Mouse (Mus musculus) midbrain, embryonic 11.5 days (tissue): Measurements from ENCODE around the gene Mgll. TPM values are rescaled to one million over a fixed set of nuclear protein-coding genes. Genes with fewer than 3 reads are reported as not detected.

Source experiments
- ATAC-seq: fragments of 200-750 bp; cut with Nextera tagmentation; 2 replicates; pipeline ENCODE4 v1.8.0; 2017; ENCODE audit warnings: moderate TSS enrichment, moderate library complexity; ENCODE audit not compliant: low FRiP score
- DNase-seq: peaks from one replicate; pipeline ENCODE4 v3.0.0; 2015; ENCODE audit warnings: low spot score; ENCODE audit errors: missing footprints
- H3K27ac ChIP-seq: fragments of 300-500 bp; sonication (generic); 2 replicates; pipeline ENCODE4 v1.5.1; 2014; ENCODE audit warnings: low read depth, low read length
- H3K27me3 ChIP-seq: fragments of 300-500 bp; sonication (generic); 2 replicates; pipeline ENCODE4 v1.6.1; 2014; ENCODE audit warnings: mild to moderate bottlenecking, low read length, moderate library complexity, mixed read lengths; ENCODE audit not compliant: control insufficient read depth, insufficient read depth
- H3K36me3 ChIP-seq: fragments of 300-500 bp; sonication (generic); 2 replicates; pipeline ENCODE4 v1.6.1; 2014; ENCODE audit warnings: mild to moderate bottlenecking, low read length, moderate library complexity, mixed read lengths; ENCODE audit not compliant: control insufficient read depth, insufficient read depth
- H3K4me1 ChIP-seq: fragments of 300-500 bp; sonication (generic); 2 replicates; pipeline ENCODE4 v1.6.1; 2014; ENCODE audit warnings: low read length; ENCODE audit not compliant: control insufficient read depth, insufficient read depth
- H3K4me2 ChIP-seq: fragments of 300-500 bp; sonication (generic); 2 replicates; pipeline ENCODE4 v1.6.1; 2014; ENCODE audit warnings: mild to moderate bottlenecking, moderate library complexity
- H3K4me3 ChIP-seq: fragments of 300-500 bp; sonication (generic); 2 replicates; pipeline ENCODE4 v1.5.1; 2014; ENCODE audit warnings: low read depth, low read length
- H3K9ac ChIP-seq: fragments of 300-500 bp; sonication (generic); 2 replicates; pipeline ENCODE4 v1.6.1; 2014; ENCODE audit warnings: low read length
- H3K9me3 ChIP-seq: fragments of 300-500 bp; sonication (generic); 2 replicates; pipeline ENCODE4 v1.6.1; 2016; ENCODE audit warnings: low read length; ENCODE audit not compliant: control insufficient read depth
- WGBS: fragments of 180-500 bp; shearing (Covaris S2); extraction: QIAGEN DNeasy Blood & Tissue Kit; methylation state at CpG from one replicate; pipeline ENCODE4 v1.1.7; 2014; 5-methylcytosine and 5-hydroxymethylcytosine counted together
- polyA plus RNA-seq: library from polyadenylated mRNA; unstranded; fragments of >200 nt; fragmentation: Nextera tagmentation; extraction: Ambion mirVana; gene quantifications from 2 replicates; pipeline ENCODE4 v1.2.1, GENCODE M21; 2014

The Mgll gene
- polyA plus RNA-seq, 1 experiment from 2014 or later, result 1.7 TPM

DNA sequence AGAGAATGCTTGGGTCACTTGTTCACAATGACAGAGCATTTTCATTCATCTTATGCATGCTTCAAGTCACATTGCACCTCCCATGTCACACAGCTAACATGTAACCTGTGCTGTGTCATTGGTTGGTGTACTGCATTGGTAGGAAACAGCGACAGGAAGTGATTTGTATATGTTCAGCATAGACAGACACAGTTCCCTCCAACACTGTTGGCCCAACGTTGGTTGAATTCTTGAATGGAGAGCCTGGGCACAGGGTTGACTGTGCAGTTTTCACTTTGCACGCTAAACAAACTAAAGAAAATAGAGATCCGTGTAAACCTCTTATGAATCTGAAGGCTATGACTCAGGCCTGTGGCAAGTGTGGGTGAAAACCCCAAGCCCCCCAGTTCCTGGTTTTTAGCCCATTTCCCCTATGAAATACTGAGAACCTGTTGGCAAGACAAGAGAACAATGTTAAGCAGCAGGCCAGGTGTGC lies 10.0 kb upstream of the Mgll start:
- H3K27ac ChIP-seq, result no peak overlapping the region
- no peaks in the 10 kb centered on the region for H3K27me3 ChIP-seq
- no peak overlapping the region for H3K4me3 ChIP-seq
- peak; percentile 45 for DNase-seq
- H3K36me3 ChIP-seq, result no peaks in the 10 kb centered on the region
- H3K4me1 ChIP-seq, result no peaks in the 10 kb centered on the region
- 91% methylated on average over 4 of the region's 4 CpGs for whole genome bisulfite sequencing
- no peaks in the 10 kb centered on the region for H3K9me3 ChIP-seq
- no peak overlapping the region for H3K9ac ChIP-seq
- H3K4me2 ChIP-seq, result no peak overlapping the region
- no peak for ATAC-seq

DNA sequence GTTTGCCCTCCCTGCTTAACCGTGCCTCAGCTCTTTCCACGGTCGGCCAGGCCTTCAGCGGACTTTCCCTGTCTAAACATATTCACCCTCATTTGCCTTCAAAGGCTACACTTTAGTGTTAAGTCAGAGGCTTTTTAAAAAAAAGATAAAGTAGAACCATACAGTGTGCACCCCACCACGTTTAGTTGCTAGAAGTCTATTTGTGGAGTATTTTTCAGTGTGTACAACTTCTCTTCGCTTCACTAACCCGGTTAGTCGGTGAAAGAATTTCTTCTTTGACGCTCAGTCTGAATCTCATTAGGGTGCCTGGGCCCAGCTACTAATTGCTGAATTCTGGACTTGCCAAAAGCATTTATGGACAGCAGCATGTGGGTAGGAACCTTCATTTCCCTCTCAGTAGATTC lies 8.8 kb upstream of the Mgll start:
- no peak overlapping the region for H3K9ac ChIP-seq
- no peaks in the 10 kb centered on the region for H3K4me1 ChIP-seq
- WGBS, result 56% methylated on average over 9 of the region's 9 CpGs
- H3K27me3 ChIP-seq, result no peaks in the 10 kb centered on the region
- H3K4me2 ChIP-seq, result no peak overlapping the region
- ATAC-seq, result no peak
- no peak overlapping the region for H3K4me3 ChIP-seq
- no peak for DNase-seq
- H3K9me3 ChIP-seq, result no peaks in the 10 kb centered on the region
- H3K36me3 ChIP-seq, result no peaks in the 10 kb centered on the region
- H3K27ac ChIP-seq, result no peak overlapping the region

DNA sequence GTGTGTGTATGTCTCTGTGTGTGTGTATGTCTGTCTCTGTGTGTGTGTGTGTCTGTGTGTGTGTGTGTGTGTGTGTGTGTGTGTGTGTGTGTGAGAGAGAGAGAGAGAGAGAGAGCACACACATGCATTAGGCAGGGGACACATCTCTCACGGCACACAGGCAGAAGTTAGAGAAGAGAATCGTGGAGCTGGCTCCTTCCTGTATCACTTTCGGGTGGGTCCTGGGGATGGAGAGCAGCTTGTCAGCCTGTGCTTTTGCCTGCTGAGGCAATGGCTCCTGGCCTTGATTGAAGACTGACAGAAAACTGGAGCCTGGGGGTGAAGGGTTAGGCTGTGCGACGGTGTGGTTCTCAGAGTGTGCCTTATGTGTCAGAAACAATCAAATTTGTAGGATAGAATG lies 8.2 kb upstream of the Mgll start:
- no peaks in the 10 kb centered on the region for H3K9me3 ChIP-seq
- 74% methylated on average over 5 of the region's 5 CpGs for WGBS
- H3K36me3 ChIP-seq, result no peaks in the 10 kb centered on the region

DNA sequence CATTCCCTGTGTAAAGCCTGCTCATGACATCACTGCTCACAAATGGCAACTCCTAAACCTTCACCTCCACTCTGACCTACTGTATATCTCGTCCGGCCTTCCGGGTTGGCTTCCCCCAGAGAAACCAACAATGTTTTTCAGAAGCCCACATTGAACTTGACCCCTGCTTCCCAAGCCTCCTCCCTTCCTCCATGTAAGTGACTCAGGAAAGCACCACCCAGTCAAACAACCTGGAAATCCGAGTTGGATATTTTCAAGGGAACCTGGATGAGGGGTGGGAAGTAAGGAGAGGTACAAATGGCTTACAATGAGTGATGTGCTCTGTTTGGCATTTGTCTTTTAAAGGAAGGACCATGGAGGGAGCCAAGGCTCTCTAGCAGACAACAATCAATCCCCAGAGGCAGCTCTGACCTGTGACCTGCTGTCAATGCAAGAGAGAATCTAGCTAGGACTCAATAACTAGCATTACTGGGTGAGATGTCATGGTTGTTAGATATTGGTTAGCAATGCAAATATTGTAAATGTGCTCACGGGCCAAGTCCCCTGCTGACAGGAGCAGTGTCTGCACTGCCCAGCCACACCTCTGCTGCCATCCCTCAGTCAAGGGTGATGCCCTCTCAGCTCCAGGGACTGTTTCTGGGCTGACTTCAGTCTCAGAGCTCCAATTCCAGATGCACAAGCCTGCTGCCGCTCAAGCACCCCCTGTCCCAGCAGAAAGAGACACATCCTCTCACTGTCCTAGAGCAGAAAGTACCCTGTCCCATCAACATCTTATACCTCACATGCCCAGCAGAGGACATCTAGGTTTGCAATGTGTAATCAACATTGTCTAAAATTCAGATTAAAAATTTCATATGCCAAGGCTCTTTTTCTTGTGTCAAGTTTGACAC lies 6.8 kb upstream of the Mgll start:
- H3K27me3 ChIP-seq, result no peaks in the 10 kb centered on the region
- ATAC-seq, result no peak
- 77% methylated on average over 6 of the region's 6 CpGs for WGBS

More for the DNA sequence above, 8.2 kb upstream of the Mgll start:
- Histone ChIP-seq H3K4me3 (no peak overlapping the region), H3K4me1 (no peaks in the 10 kb centered on the region), H3K27me3 (no peaks in the 10 kb centered on the region), H3K27ac (no peak overlapping the region), H3K9ac (no peak overlapping the region), H3K4me2 (no peak overlapping the region)
- DNase-seq (no peak), ATAC-seq (no peak)

DNA sequence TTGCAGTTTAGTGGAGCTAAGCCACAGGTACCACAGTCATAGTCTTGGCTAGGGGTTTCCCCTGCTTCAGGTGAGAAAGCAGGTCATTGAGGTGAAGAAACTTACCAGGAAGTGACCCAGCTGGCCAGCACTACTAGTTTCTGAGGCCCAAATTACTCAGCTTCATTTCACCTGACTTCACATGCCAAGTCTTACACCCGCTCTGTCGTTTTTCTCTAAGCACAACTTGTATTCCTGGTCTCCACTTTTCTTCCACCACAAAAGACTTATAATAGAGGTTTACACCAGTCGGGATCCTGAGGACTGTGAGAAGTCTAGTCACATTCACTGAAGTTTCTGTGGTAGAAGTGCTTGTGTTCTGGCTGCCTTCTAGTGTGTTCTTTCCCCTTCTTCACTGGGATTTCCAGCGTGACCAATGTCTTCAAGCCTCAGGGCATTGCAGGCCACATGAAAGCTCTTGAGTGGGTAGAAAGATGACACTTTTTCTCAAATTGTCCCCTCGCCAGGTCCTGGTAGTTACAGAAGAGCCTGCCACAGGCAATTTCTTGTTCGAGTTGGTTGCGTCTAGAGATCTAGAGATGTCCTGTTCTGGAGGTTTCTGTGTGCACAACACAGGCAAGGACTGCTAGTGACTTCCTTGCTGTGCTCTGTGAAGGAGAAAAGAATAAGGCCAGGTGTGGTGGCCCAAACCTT lies 6.0 kb upstream of the Mgll start:
- Histone ChIP-seq H3K9me3 (no peaks in the 10 kb centered on the region), H3K9ac (no peak overlapping the region), H3K36me3 (no peaks in the 10 kb centered on the region), H3K4me1 (no peaks in the 10 kb centered on the region), H3K27me3 (peaks cover 4% of the 10 kb centered on the region; the same call in 1 of the 2 replicates), H3K4me3 (no peak overlapping the region), H3K27ac (no peak overlapping the region), H3K4me2 (no peak overlapping the region)
- ATAC-seq (no peak), DNase-seq (peak; percentile 56)
- 88% methylated on average over 7 of the region's 7 CpGs for WGBS

More for the DNA sequence above, 6.8 kb upstream of the Mgll start:
- no peak overlapping the region for H3K27ac ChIP-seq
- no peaks in the 10 kb centered on the region for H3K36me3 ChIP-seq
- DNase-seq, result peak; percentile 81
- H3K4me2 ChIP-seq, result no peak overlapping the region
- H3K4me3 ChIP-seq, result no peak overlapping the region
- no peaks in the 10 kb centered on the region for H3K9me3 ChIP-seq
- no peaks in the 10 kb centered on the region for H3K4me1 ChIP-seq
- H3K9ac ChIP-seq, result no peak overlapping the region

DNA sequence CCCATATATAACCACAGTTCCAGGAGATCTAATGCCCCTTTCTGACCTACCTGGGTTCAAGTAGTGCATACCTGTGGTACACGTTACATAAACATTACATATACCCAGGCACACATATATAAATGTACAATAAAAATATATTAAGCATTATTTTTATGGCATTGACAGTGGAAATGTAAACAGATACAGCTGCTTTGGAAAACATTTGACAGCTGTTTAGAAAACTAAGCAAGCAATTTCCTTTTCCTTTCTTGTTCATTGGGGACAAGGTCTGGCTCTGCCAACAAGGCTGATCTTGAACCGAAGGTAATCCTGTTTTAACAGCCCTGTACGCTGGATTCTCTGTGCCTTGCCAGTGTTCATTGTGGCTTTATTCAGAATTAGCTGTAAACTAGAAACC lies 3.2 kb upstream of the Mgll start:
- no peak overlapping the region for H3K4me2 ChIP-seq
- WGBS, result 84% methylated on average over 3 of the region's 3 CpGs
- no peaks in the 10 kb centered on the region for H3K9me3 ChIP-seq
- no peak overlapping the region for H3K9ac ChIP-seq
- no peak overlapping the region for H3K4me3 ChIP-seq
- H3K27me3 ChIP-seq, result peaks cover 26% of the 10 kb centered on the region
- peaks cover 3% of the 10 kb centered on the region for H3K4me1 ChIP-seq
- DNase-seq (no peak), ATAC-seq (no peak)
- H3K36me3 ChIP-seq, result no peaks in the 10 kb centered on the region
- no peak overlapping the region for H3K27ac ChIP-seq

DNA sequence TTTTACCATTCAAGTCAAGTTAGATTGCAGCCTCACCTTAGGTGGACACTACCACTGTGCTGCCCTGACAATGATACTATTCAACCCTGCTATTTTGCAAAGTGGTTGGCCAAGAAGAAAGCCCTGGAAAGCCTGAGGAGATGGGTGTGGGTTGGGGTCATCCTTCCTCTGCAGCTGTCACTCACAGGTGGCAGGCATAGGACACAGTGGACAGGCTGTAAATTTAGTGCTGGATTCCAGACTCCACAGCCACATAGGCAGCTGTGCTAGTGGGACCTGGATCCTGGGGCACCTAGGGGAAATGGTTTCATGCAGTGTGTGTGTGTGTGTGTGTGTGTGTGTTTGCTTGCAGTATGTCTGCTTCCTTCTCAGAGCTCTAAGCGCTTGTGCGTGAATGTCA lies 1.3 kb upstream of the Mgll start:
- no peak overlapping the region for H3K27ac ChIP-seq
- H3K4me2 ChIP-seq, result no peak overlapping the region
- H3K9me3 ChIP-seq, result no peaks in the 10 kb centered on the region
- WGBS, result 93% methylated on average over 2 of the region's 2 CpGs
- H3K36me3 ChIP-seq, result no peaks in the 10 kb centered on the region
- H3K4me1 ChIP-seq, result peaks cover 3% of the 10 kb centered on the region
- ATAC-seq (no peak), DNase-seq (no peak)
- no peak overlapping the region for H3K9ac ChIP-seq
- peaks cover 33% of the 10 kb centered on the region for H3K27me3 ChIP-seq
- no peak overlapping the region for H3K4me3 ChIP-seq

DNA sequence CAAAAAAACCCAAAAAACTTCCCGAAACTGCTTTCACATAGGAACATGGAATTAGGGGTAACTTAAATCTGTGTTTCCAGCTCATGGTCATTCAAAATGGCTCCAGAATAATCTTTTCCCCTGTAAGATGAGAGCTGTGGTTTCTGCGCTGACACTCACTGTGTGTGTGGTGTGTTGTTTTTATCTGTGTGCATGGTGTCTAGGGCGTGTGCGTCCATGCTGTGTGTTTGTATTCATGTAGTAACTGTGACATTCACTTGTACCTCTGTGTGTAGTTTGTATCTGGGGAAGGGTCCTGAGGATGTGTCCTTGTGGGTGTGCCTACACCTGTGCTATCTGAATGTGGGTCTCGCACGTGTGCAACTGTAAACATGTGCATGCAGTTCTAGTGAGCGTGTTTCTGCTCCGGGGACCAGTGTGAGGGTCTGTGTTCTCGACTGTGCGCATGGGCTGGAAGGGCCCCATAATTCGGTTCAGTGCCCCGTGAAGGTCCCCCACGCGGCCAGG lies 353 bp upstream of the Mgll start:
- H3K9ac ChIP-seq, result peak overlapping the region; percentile 33
- no peak overlapping the region for H3K27ac ChIP-seq
- H3K27me3 ChIP-seq, result peaks cover 33% of the 10 kb centered on the region
- peak overlapping the region; percentile 99 for H3K4me2 ChIP-seq
- DNase-seq (peak; percentile 88), ATAC-seq (peak; percentile 72)
- 36% methylated on average over 14 of the region's 14 CpGs for WGBS
- no peaks in the 10 kb centered on the region for H3K36me3 ChIP-seq
- H3K9me3 ChIP-seq, result no peaks in the 10 kb centered on the region
- H3K4me3 ChIP-seq, result peak overlapping the region; percentile 59
- H3K4me1 ChIP-seq, result peaks cover 3% of the 10 kb centered on the region

DNA sequence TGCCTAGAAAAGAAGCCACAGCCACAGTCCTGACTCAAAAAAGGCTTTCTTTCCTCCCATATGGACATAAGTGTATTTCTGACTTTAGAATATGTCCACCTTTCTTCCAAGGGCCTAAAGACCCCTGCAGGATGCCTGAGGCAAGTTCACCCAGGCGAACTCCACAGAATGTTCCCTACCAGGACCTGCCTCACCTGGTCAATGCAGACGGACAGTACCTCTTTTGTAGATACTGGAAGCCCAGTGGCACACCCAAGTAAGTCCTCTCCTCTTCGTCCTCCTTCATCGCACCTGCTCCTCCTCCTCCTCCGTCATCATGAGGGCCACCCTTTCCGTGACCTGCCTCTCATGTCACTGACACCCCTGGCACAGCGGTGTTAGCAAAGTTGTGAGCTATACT lies 1.4 kb downstream of the Mgll start:
- Histone ChIP-seq H3K36me3 (no peaks in the 10 kb centered on the region), H3K9me3 (no peaks in the 10 kb centered on the region), H3K9ac (no peak overlapping the region), H3K4me2 (no peak overlapping the region), H3K4me3 (no peak overlapping the region), H3K27me3 (peaks cover 33% of the 10 kb centered on the region), H3K4me1 (peaks cover 3% of the 10 kb centered on the region), H3K27ac (no peak overlapping the region)
- ATAC-seq, result no peak
- 58% methylated on average over 7 of the region's 7 CpGs for WGBS
- DNase-seq, result no peak
